In genomic region chr5:26691121-26691520, GRCm38 (mm10) we compare ENCODE assay signal across 27 mouse cellular contexts.
A peak's percentile ranks its signal among the peaks of the same experiment; 100 is the strongest.
DNase-seq lines count a peak whose midpoint lies in the region; TF ChIP-seq lines count a peak whose summit lies in the region.
"Had no signal": no experiment of that assay in that cellular context is flagged by ENCODE, and none has a peak within 500 bp of the region (broad histone marks: within the 10 kb centered on the region; RNA-seq: fewer than 3 reads in every experiment).

No protein-coding gene starts in this region.

- WGBS in heart, embryonic 10.5 days: 94% methylated on average over 1 of the region's 1 CpGs

- peak; percentile 41 for TF ChIP-seq CTCF in E14TG2a.4 (conservative IDR thresholded peaks at IDR 0.05; ENCODE audit: low read length)
- peak; percentile 12; the same call in 1 of the 2 replicates for TF ChIP-seq CTCF in brain, embryonic 14.5 days (IDR thresholded peaks at IDR 0.05; ENCODE audit: borderline replicate concordance, extremely low read depth, insufficient read depth, insufficient read length)

- H3K4me3 ChIP-seq in heart, embryonic 10.5 days: no peak overlapping the region
- H3K4me3 ChIP-seq in E14TG2a.4 (replicated peaks; ENCODE audit: low read length): no peak overlapping the region
- no peak overlapping the region for H3K4me3 ChIP-seq in ES-E14 (ENCODE audit: insufficient read depth in 1 of 2, low read depth in 1 of 2, low read length in 2 of 2, poor library complexity in 1 of 2, severe bottlenecking in 1 of 2)
- H3K4me3 ChIP-seq: embryonic facial prominence, embryonic 12.5 days; embryonic facial prominence, embryonic 15.5 days; heart, embryonic 12.5 days; heart, embryonic 15.5 days; hindbrain, embryonic 10.5 days; hindbrain, embryonic 13.5 days; intestine, embryonic 15.5 days had no signal

- H3K4me1 ChIP-seq in heart, embryonic 10.5 days: no peaks in the 10 kb centered on the region
- peaks cover 55% of the 10 kb centered on the region for H3K4me1 ChIP-seq in E14TG2a.4 (replicated peaks; ENCODE audit: low read depth, low read length)
- peaks cover 7 to 15% of the 10 kb centered on the region in 2 experiments for H3K4me1 ChIP-seq in ES-E14 (ENCODE audit: control insufficient read depth in 2 of 2, insufficient read depth in 2 of 2, low read length in 2 of 2, poor library complexity in 1 of 2)
- H3K4me1 ChIP-seq: embryonic facial prominence, embryonic 12.5 days; embryonic facial prominence, embryonic 15.5 days; heart, embryonic 12.5 days; heart, embryonic 15.5 days; hindbrain, embryonic 10.5 days; hindbrain, embryonic 13.5 days; intestine, embryonic 15.5 days had no signal

- H3K9me3 ChIP-seq in heart, embryonic 10.5 days: no peaks in the 10 kb centered on the region
- 0 out of 2 replicates have a peak, but pooled peaks cover 4% of the 10 kb centered on the region for H3K9me3 ChIP-seq in E14TG2a.4 (ENCODE audit: low read length)
- no peaks in the 10 kb centered on the region for H3K9me3 ChIP-seq in ES-E14 (ENCODE audit: control insufficient read depth, insufficient read depth, low read depth, low read length)
- H3K9me3 ChIP-seq: embryonic facial prominence, embryonic 12.5 days; embryonic facial prominence, embryonic 15.5 days; hindbrain, embryonic 13.5 days; intestine, embryonic 15.5 days had no signal

- H3K36me3 ChIP-seq in heart, embryonic 10.5 days: no peaks in the 10 kb centered on the region
- no peaks in the 10 kb centered on the region for H3K36me3 ChIP-seq in E14TG2a.4 (ENCODE audit: insufficient read depth, low read length)
- no peaks in the 10 kb centered on the region for H3K36me3 ChIP-seq in ES-E14 (ENCODE audit: control insufficient read depth, insufficient read depth, low read length, poor library complexity, severe bottlenecking)
- H3K36me3 ChIP-seq: embryonic facial prominence, embryonic 12.5 days; embryonic facial prominence, embryonic 15.5 days; G1E; heart, embryonic 12.5 days; heart, embryonic 15.5 days; hindbrain, embryonic 10.5 days; hindbrain, embryonic 13.5 days; intestine, embryonic 15.5 days had no signal

- TF ChIP-seq POLR2A in brain, embryonic 14.5 days (IDR thresholded peaks at IDR 0.05; ENCODE audit: borderline replicate concordance, extremely low read depth, insufficient read depth, insufficient read length, poor library complexity, severe bottlenecking): no peak

- no peak overlapping the region for H3K27ac ChIP-seq in heart, embryonic 10.5 days
- no peak overlapping the region for H3K27ac ChIP-seq in ES-E14 (ENCODE audit: insufficient read depth, low read depth, low read length, poor library complexity, severe bottlenecking)
- H3K27ac ChIP-seq: embryonic facial prominence, embryonic 12.5 days; embryonic facial prominence, embryonic 15.5 days; heart, embryonic 15.5 days; hindbrain, embryonic 10.5 days; hindbrain, embryonic 13.5 days; intestine, embryonic 15.5 days had no signal

- in situ Hi-C loops in ES-E14 (cut with MboI; ENCODE audit: low sequenced_read_pairs in 2 of 2, unreplicated experiment in 2 of 2): no loop called here

- peak; percentile 60 for DNase-seq in heart, adult 11 months
- DNase-seq in heart, embryonic 10.5 days (ENCODE audit: low spot score): no peak
- peak; percentile 25 for DNase-seq in ES-E14 (ENCODE audit: low read depth, low spot score)
- DNase-seq in brain, embryonic 14.5 days (ENCODE audit: low read depth): no peak
- no peak for DNase-seq in cerebellum, adult 9-11 months
- DNase-seq in embryo, embryonic 9.5 days (ENCODE audit: extremely low spot score): no peak
- DNase-seq in cerebellum, adult 11-12 months: no peak
- DNase-seq: adrenal gland, postnatal 10 days; adrenal gland, postnatal 36 days; cerebellum, adult 11 months; cerebellum, adult 8-10 months; cerebellum, postnatal 14 days; gastrocnemius, postnatal 10 days; gastrocnemius, postnatal 36 days; heart, postnatal 10 days; heart, postnatal 36 days; kidney, adult 11 months had no signal

- H3K27me3 ChIP-seq in heart, embryonic 10.5 days (ENCODE audit: insufficient read depth, poor library complexity, severe bottlenecking): no peaks in the 10 kb centered on the region
- H3K27me3 ChIP-seq in E14TG2a.4 (ENCODE audit: insufficient read depth, low read length): no peaks in the 10 kb centered on the region
- H3K27me3 ChIP-seq: embryonic facial prominence, embryonic 12.5 days; embryonic facial prominence, embryonic 15.5 days; heart, embryonic 12.5 days; heart, embryonic 15.5 days; hindbrain, embryonic 13.5 days; intestine, embryonic 15.5 days; Patski had no signal

- no peak overlapping the region for H3K9ac ChIP-seq in ES-E14 (ENCODE audit: insufficient read depth, low read depth, low read length, poor library complexity, severe bottlenecking)
- H3K9ac ChIP-seq: embryonic facial prominence, embryonic 12.5 days; embryonic facial prominence, embryonic 15.5 days; heart, embryonic 12.5 days; heart, embryonic 15.5 days; hindbrain, embryonic 13.5 days; intestine, embryonic 15.5 days had no signal

TF ChIP-seq in ES-E14, 5 proteins besides CTCF, POLR2A, EP300 and RAD21:
- TF ChIP-seq ZNF384 (IDR thresholded peaks at IDR 0.05; ENCODE audit: low read depth, low read length) (no peak), ZC3H11A (IDR thresholded peaks at IDR 0.05; ENCODE audit: borderline replicate concordance, low read depth, low read length) (0 out of 2 replicates have a peak, but pooled peaks have one; percentile 40), HCFC1 (IDR thresholded peaks at IDR 0.05; ENCODE audit: borderline replicate concordance, insufficient read depth, low read length) (no peak), CHD2 (IDR thresholded peaks at IDR 0.05; ENCODE audit: low read depth, low read length) (no peak)

Comparison
In these comparisons a context has a peak if more than half of its experiments do, and no peak if none do; other contexts are left out.
1. DNase-seq: peak in heart, adult 11 months (single experiment) and ES-E14 (single experiment); none in heart, embryonic 10.5 days (single experiment), brain, embryonic 14.5 days (single experiment), cerebellum, adult 9-11 months (single experiment), embryo, embryonic 9.5 days (single experiment) and cerebellum, adult 11-12 months (single experiment).